Mouse (Mus musculus) forebrain, embryonic 12.5 days (tissue): ENCODE data around the gene Lpcat3. TPM values are rescaled to one million over a fixed set of nuclear protein-coding genes. Genes with fewer than 3 reads are reported as not detected.
A peak's percentile ranks its signal among the peaks of the same experiment; 100 is the strongest.

Experiments
- ATAC-seq: fragments of 200-750 bp; cut with Nextera tagmentation; 2 replicates; pipeline ENCODE4 v1.8.0; 2017; ENCODE audit warnings: moderate TSS enrichment; ENCODE audit not compliant: low FRiP score
- H3K27ac ChIP-seq: fragments of 300-500 bp; sonication (generic); 2 replicates; pipeline ENCODE4 v1.5.1; 2016; ENCODE audit warnings: mild to moderate bottlenecking
- H3K27me3 ChIP-seq: fragments of 300-500 bp; sonication (generic); 2 replicates; pipeline ENCODE4 v1.6.1; 2016; ENCODE audit warnings: mild to moderate bottlenecking
- H3K36me3 ChIP-seq: fragments of 300-500 bp; sonication (generic); replicated peaks from 2 replicates; pipeline ENCODE4 v1.6.1; 2016; ENCODE audit warnings: mild to moderate bottlenecking
- H3K4me1 ChIP-seq: fragments of 300-500 bp; sonication (generic); 2 replicates; pipeline ENCODE4 v1.6.1; 2016
- H3K4me2 ChIP-seq: fragments of 300-500 bp; sonication (generic); 2 replicates; pipeline ENCODE4 v1.6.1; 2016; ENCODE audit warnings: mild to moderate bottlenecking, moderate library complexity
- H3K4me3 ChIP-seq: fragments of 300-500 bp; sonication (generic); replicated peaks from 2 replicates; pipeline ENCODE4 v1.5.1; 2016; ENCODE audit warnings: mild to moderate bottlenecking
- H3K9ac ChIP-seq: fragments of 300-500 bp; sonication (generic); 2 replicates; pipeline ENCODE4 v1.6.1; 2016; ENCODE audit warnings: mild to moderate bottlenecking
- H3K9me3 ChIP-seq: fragments of 300-500 bp; sonication (generic); 2 replicates; pipeline ENCODE4 v1.6.1; 2016
- WGBS: fragments of 180-500 bp; shearing (Covaris S2); methylation state at CpG from one replicate; pipeline ENCODE4 v1.1.7; 2016; 5-methylcytosine and 5-hydroxymethylcytosine counted together
- polyA plus RNA-seq: library from polyadenylated mRNA; unstranded; fragments of >200 nt; fragmentation: Nextera tagmentation; extraction: Ambion mirVana; gene quantifications from 2 replicates; pipeline ENCODE4 v1.2.1, GENCODE M21; 2016

Gene Lpcat3
- polyA plus RNA-seq, 1 experiment from 2014 or later: 35.0 TPM

- Histone ChIP-seq H3K27ac (no peak overlapping the region), H3K36me3 (peaks cover 55% of the 10 kb centered on the region), H3K4me2 (no peak overlapping the region), H3K27me3 (no peaks in the 10 kb centered on the region), H3K9me3 (no peaks in the 10 kb centered on the region), H3K4me1 (0 out of 2 replicates have a peak, but pooled peaks cover 4% of the 10 kb centered on the region), H3K4me3 (no peak overlapping the region), H3K9ac (no peak overlapping the region)
- no peak for ATAC-seq
- WGBS: 90% methylated on average over 4 of the region's 4 CpGs
These were observed 36.5 kb downstream of the Lpcat3 start for GRCm38 (mm10) chr6:124699366-124699765.

- no peaks in the 10 kb centered on the region for H3K27me3 ChIP-seq
- ATAC-seq: 0 out of 2 replicates have a peak, but pooled peaks have one; percentile 25
These were observed 37.3 kb downstream of the Lpcat3 start for GRCm38 (mm10) chr6:124699962-124700610.

GRCm38 (mm10) chr6:124701338-124701737 is 38.5 kb downstream of the Lpcat3 start:
- H3K4me2 ChIP-seq: no peak overlapping the region
- ATAC-seq: peak; percentile 7; the same call in 1 of the 2 replicates
- WGBS: 76% methylated on average over 8 of the region's 8 CpGs
- H3K27ac ChIP-seq: no peak overlapping the region
- H3K27me3 ChIP-seq: no peaks in the 10 kb centered on the region
- H3K4me1 ChIP-seq: 0 out of 2 replicates have a peak, but pooled peaks cover 4% of the 10 kb centered on the region
- H3K9ac ChIP-seq: no peak overlapping the region
- H3K4me3 ChIP-seq: no peak overlapping the region
- H3K36me3 ChIP-seq: peaks cover 73% of the 10 kb centered on the region
- no peaks in the 10 kb centered on the region for H3K9me3 ChIP-seq

More at GRCm38 (mm10) chr6:124699962-124700610, 37.3 kb downstream of the Lpcat3 start:
- H3K27ac ChIP-seq: no peak overlapping the region
- no peak overlapping the region for H3K4me3 ChIP-seq
- no peaks in the 10 kb centered on the region for H3K9me3 ChIP-seq
- no peak overlapping the region for H3K9ac ChIP-seq
- no peak overlapping the region for H3K4me2 ChIP-seq
- H3K4me1 ChIP-seq: 0 out of 2 replicates have a peak, but pooled peaks cover 4% of the 10 kb centered on the region
- peaks cover 63% of the 10 kb centered on the region for H3K36me3 ChIP-seq
- WGBS: 89% methylated on average over 11 of the region's 11 CpGs

- H3K36me3 ChIP-seq: peaks cover 76% of the 10 kb centered on the region
- 93% methylated on average over 17 of the region's 17 CpGs for WGBS
These were observed 39.4 kb downstream of the Lpcat3 start for GRCm38 (mm10) chr6:124702102-124702783.

GRCm38 (mm10) chr6:124702784-124703103 is 39.9 kb downstream of the Lpcat3 start:
- no peaks in the 10 kb centered on the region for H3K9me3 ChIP-seq
- no peak overlapping the region for H3K27ac ChIP-seq
- peak; percentile 70 for ATAC-seq
- H3K27me3 ChIP-seq: no peaks in the 10 kb centered on the region
- no peak overlapping the region for H3K9ac ChIP-seq
- H3K36me3 ChIP-seq: peaks cover 81% of the 10 kb centered on the region
- H3K4me3 ChIP-seq: no peak overlapping the region
- 0 out of 2 replicates have a peak, but pooled peaks cover 4% of the 10 kb centered on the region for H3K4me1 ChIP-seq
- WGBS: 54% methylated on average over 3 of the region's 3 CpGs
- no peak overlapping the region for H3K4me2 ChIP-seq

More at GRCm38 (mm10) chr6:124702102-124702783, 39.4 kb downstream of the Lpcat3 start:
- H3K27me3 ChIP-seq: no peaks in the 10 kb centered on the region
- no peak overlapping the region for H3K9ac ChIP-seq
- no peak overlapping the region for H3K4me2 ChIP-seq
- no peaks in the 10 kb centered on the region for H3K9me3 ChIP-seq
- H3K4me1 ChIP-seq: 0 out of 2 replicates have a peak, but pooled peaks cover 4% of the 10 kb centered on the region
- H3K27ac ChIP-seq: no peak overlapping the region
- ATAC-seq: peak; percentile 42; the same call in 1 of the 2 replicates
- H3K4me3 ChIP-seq: no peak overlapping the region

- Histone ChIP-seq H3K27me3 (no peaks in the 10 kb centered on the region), H3K36me3 (peaks cover 85% of the 10 kb centered on the region), H3K4me2 (no peak overlapping the region), H3K9ac (no peak overlapping the region), H3K27ac (no peak overlapping the region), H3K4me1 (no peaks in the 10 kb centered on the region), H3K4me3 (no peak overlapping the region), H3K9me3 (no peaks in the 10 kb centered on the region)
- 78% methylated on average over 7 of the region's 7 CpGs for WGBS
- no peak for ATAC-seq
These were observed 41.0 kb downstream of the Lpcat3 start for GRCm38 (mm10) chr6:124703789-124704188.

GRCm38 (mm10) chr6:124704417-124704816 is 41.6 kb downstream of the Lpcat3 start:
- H3K36me3 ChIP-seq: peaks cover 79% of the 10 kb centered on the region
- WGBS: 93% methylated on average over 2 of the region's 2 CpGs
- no peak overlapping the region for H3K4me2 ChIP-seq
- no peak overlapping the region for H3K9ac ChIP-seq
- no peaks in the 10 kb centered on the region for H3K9me3 ChIP-seq
- ATAC-seq: no peak
- H3K27ac ChIP-seq: no peak overlapping the region
- H3K27me3 ChIP-seq: no peaks in the 10 kb centered on the region
- no peak overlapping the region for H3K4me3 ChIP-seq
- peaks cover under 1% of the 10 kb centered on the region for H3K4me1 ChIP-seq

GRCm38 (mm10) chr6:124706061-124706627 is 43.3 kb downstream of the Lpcat3 start:
- H3K4me1 ChIP-seq: peaks cover 16% of the 10 kb centered on the region
- WGBS: 91% methylated on average over 5 of the region's 5 CpGs
- H3K36me3 ChIP-seq: peaks cover 63% of the 10 kb centered on the region
- no peak overlapping the region for H3K9ac ChIP-seq
- H3K27me3 ChIP-seq: no peaks in the 10 kb centered on the region
- H3K27ac ChIP-seq: no peak overlapping the region
- no peak for ATAC-seq
- H3K4me3 ChIP-seq: no peak overlapping the region
- no peaks in the 10 kb centered on the region for H3K9me3 ChIP-seq
- H3K4me2 ChIP-seq: no peak overlapping the region

GRCm38 (mm10) chr6:124708289-124708889 is 45.6 kb downstream of the Lpcat3 start:
- no peaks in the 10 kb centered on the region for H3K9me3 ChIP-seq
- no peak overlapping the region for H3K9ac ChIP-seq
- whole genome bisulfite sequencing: 95% methylated on average over 10 of the region's 10 CpGs
- peaks cover 26% of the 10 kb centered on the region for H3K4me1 ChIP-seq
- ATAC-seq: no peak
- H3K4me3 ChIP-seq: no peak overlapping the region
- no peak overlapping the region for H3K27ac ChIP-seq
- no peak overlapping the region for H3K4me2 ChIP-seq
- no peaks in the 10 kb centered on the region for H3K27me3 ChIP-seq
- H3K36me3 ChIP-seq: peaks cover 40% of the 10 kb centered on the region

- peak within 1 kb of the TSS; percentile 82 for H3K4me2 ChIP-seq
- H3K9me3 ChIP-seq: no peaks in the 10 kb centered on the region
- H3K36me3 ChIP-seq: peaks cover 49% of the 10 kb centered on the region
- no peaks in the 10 kb centered on the region for H3K27me3 ChIP-seq
- H3K9ac ChIP-seq: peak within 1 kb of the TSS; percentile 90
- H3K4me3 ChIP-seq: peak within 1 kb of the TSS; percentile 95
- peak within 1 kb of the TSS; percentile 84 for H3K27ac ChIP-seq
- peaks cover 36% of the 10 kb centered on the region for H3K4me1 ChIP-seq
- WGBS: under 1% methylated on average over 76 of the region's 76 CpGs
- peak; percentile 98 for ATAC-seq
These were observed 49.3 kb downstream of the Lpcat3 start, which contains the start of the genes Emg1 and Phb2 for GRCm38 (mm10) chr6:124711824-124712782. Gene Emg1 (minus strand): TSS chr6:124712178. Gene Phb2 (plus strand): TSS chr6:124712336.

- peaks cover 36% of the 10 kb centered on the region for H3K4me1 ChIP-seq
- WGBS: 22% methylated on average over 11 of the region's 11 CpGs
- no peaks in the 10 kb centered on the region for H3K27me3 ChIP-seq
- peak overlapping the region; percentile 90 for H3K9ac ChIP-seq
- peaks cover 50% of the 10 kb centered on the region for H3K36me3 ChIP-seq
- ATAC-seq: no peak
- H3K4me2 ChIP-seq: peak overlapping the region; percentile 82
- no peak overlapping the region for H3K27ac ChIP-seq
- no peaks in the 10 kb centered on the region for H3K9me3 ChIP-seq
- H3K4me3 ChIP-seq: peak overlapping the region; percentile 95
These were observed 50.1 kb downstream of the Lpcat3 start for GRCm38 (mm10) chr6:124712918-124713317.
